Mouse (Mus musculus) bone marrow, adult 2 months (tissue): ENCODE results near the gene Dennd2d. TPM values are rescaled to one million over a fixed set of nuclear protein-coding genes. Genes with fewer than 3 reads are reported as not detected.

ENCODE experiments used
- H3K27ac ChIP-seq: fragments of 200-500 bp; 2 replicates; pipeline ENCODE4 v1.5.1; 2012; ENCODE audit warnings: low read depth, mild to moderate bottlenecking, control low read depth, inconsistent platforms, low read length; ENCODE audit not compliant: control insufficient read depth, poor library complexity, insufficient read depth
- H3K4me1 ChIP-seq: fragments of 200-500 bp; 2 replicates; pipeline ENCODE4 v1.6.1; 2011; ENCODE audit warnings: low read length; ENCODE audit not compliant: control insufficient read depth, insufficient read depth
- H3K4me3 ChIP-seq: fragments of 200-500 bp; replicated peaks from 2 replicates; pipeline ENCODE3; 2011; ENCODE audit warnings: mild to moderate bottlenecking, low read depth, low read length, control low read depth; ENCODE audit not compliant: control insufficient read depth
- CTCF ChIP-seq: fragments of 200-500 bp; IDR thresholded peaks from 2 replicates; pipeline ENCODE4 v1.5.1; 2011; ENCODE audit warnings: low read length, control low read depth; ENCODE audit not compliant: control insufficient read depth, insufficient read depth
- POLR2A ChIP-seq: fragments of 200-500 bp; IDR thresholded peaks from 2 replicates; pipeline ENCODE4 v1.6.1; 2011; ENCODE audit warnings: low read depth, mild to moderate bottlenecking, control low read depth, low read length, borderline replicate concordance; ENCODE audit not compliant: control insufficient read depth
- WGBS: fragments of 180-500 bp; shearing (Covaris S2); methylation state at CpG from one replicate; pipeline ENCODE4 v1.1.7; 2018; 5-methylcytosine and 5-hydroxymethylcytosine counted together
- polyA plus RNA-seq: library from polyadenylated mRNA; stranded (reverse); fragments of >200 nt; gene quantifications from 2 replicates; pipeline ENCODE4 v1.2.4, GENCODE M21; 2011; ENCODE audit warnings: low replicate concordance; ENCODE audit not compliant: missing spikeins, insufficient read depth, insufficient read length

The Dennd2d gene
- polyA plus RNA-seq, 1 experiment, result 35.4 TPM

- H3K4me1 ChIP-seq, result no peaks in the 10 kb centered on the region
- no peak overlapping the region for H3K27ac ChIP-seq
- TF ChIP-seq POLR2A (no peak), CTCF (no peak)
- 76% methylated on average over 1 of the region's 1 CpGs for WGBS
- H3K4me3 ChIP-seq, result no peak overlapping the region
Observed at GRCm38 (mm10) chr3:106510669-106511068, 28.5 kb downstream of the Dennd2d start.

GRCm38 (mm10) chr3:106515016-106515415 lies 32.8 kb downstream of the Dennd2d start:
- H3K4me3 ChIP-seq, result no peak overlapping the region
- no peak overlapping the region for H3K27ac ChIP-seq
- H3K4me1 ChIP-seq, result no peaks in the 10 kb centered on the region
- TF ChIP-seq POLR2A, result no peak
- no peak for TF ChIP-seq CTCF
- WGBS, result 91% methylated on average over 6 of the region's 6 CpGs

- H3K4me3 ChIP-seq, result no peak overlapping the region
- H3K4me1 ChIP-seq, result no peaks in the 10 kb centered on the region
- no peak overlapping the region for H3K27ac ChIP-seq
- TF ChIP-seq CTCF (no peak), POLR2A (no peak)
- WGBS, result 94% methylated on average over 1 of the region's 1 CpGs
Observed at GRCm38 (mm10) chr3:106522730-106523129, 40.5 kb downstream of the Dennd2d start.

GRCm38 (mm10) chr3:106526411-106526810 lies 44.2 kb downstream of the Dennd2d start:
- no peak for TF ChIP-seq CTCF
- no peak for TF ChIP-seq POLR2A
- no peak overlapping the region for H3K27ac ChIP-seq
- WGBS, result 84% methylated on average over 2 of the region's 2 CpGs
- no peak overlapping the region for H3K4me3 ChIP-seq
- no peaks in the 10 kb centered on the region; the same call in 1 of the 2 replicates for H3K4me1 ChIP-seq

- no peak overlapping the region for H3K27ac ChIP-seq
Observed at GRCm38 (mm10) chr3:106528032-106528431, 45.8 kb downstream of the Dennd2d start.

GRCm38 (mm10) chr3:106533277-106533676 lies 51.1 kb downstream of the Dennd2d start:
- TF ChIP-seq CTCF (no peak), POLR2A (no peak)
- Histone ChIP-seq H3K4me1 (no peaks in the 10 kb centered on the region; the same call in none of the 2 replicates), H3K4me3 (no peak overlapping the region), H3K27ac (no peak overlapping the region)
- 61% methylated on average over 2 of the region's 2 CpGs for WGBS

More at GRCm38 (mm10) chr3:106528032-106528431, 45.8 kb downstream of the Dennd2d start:
- 90% methylated on average over 2 of the region's 2 CpGs for WGBS
- Histone ChIP-seq H3K4me1 (no peaks in the 10 kb centered on the region; the same call in 1 of the 2 replicates), H3K4me3 (no peak overlapping the region)
- TF ChIP-seq CTCF, result no peak
- TF ChIP-seq POLR2A, result no peak

- TF ChIP-seq CTCF, result no peak
- TF ChIP-seq POLR2A, result no peak
- H3K4me3 ChIP-seq, result no peak overlapping the region
Observed at GRCm38 (mm10) chr3:106544721-106545316, 62.6 kb downstream of the Dennd2d start.

GRCm38 (mm10) chr3:106547171-106547923 lies 65.1 kb downstream of the Dennd2d start, which contains the start of the genes Dram2 and Cept1:
TSS of gene Dram2 (plus strand) at chr3:106547798.
TSS of gene Cept1 (minus strand) at chr3:106547802.
- Histone ChIP-seq H3K4me1 (no peaks in the 10 kb centered on the region; the same call in 1 of the 2 replicates), H3K27ac (peak within 1 kb of the TSS; percentile 91), H3K4me3 (peak within 1 kb of the TSS; percentile 84)
- TF ChIP-seq POLR2A, result peak; percentile 45; the same call in 1 of the 2 replicates
- no peak for TF ChIP-seq CTCF
- under 1% methylated on average over 63 of the region's 63 CpGs for WGBS

More at GRCm38 (mm10) chr3:106544721-106545316, 62.6 kb downstream of the Dennd2d start:
- WGBS, result 76% methylated on average over 8 of the region's 8 CpGs
- no peaks in the 10 kb centered on the region; the same call in 1 of the 2 replicates for H3K4me1 ChIP-seq
- H3K27ac ChIP-seq, result no peak overlapping the region
